10 mouse cellular contexts compared by ENCODE assay signal in genomic region chr10:76801841-76802499, GRCm38 (mm10).
DNase-seq lines count a peak whose midpoint lies in the region; ATAC-seq and TF ChIP-seq lines count a peak whose summit lies in the region.
"Had no signal": no experiment of that assay in that cellular context is flagged by ENCODE, and none has a peak within 500 bp of the region (broad histone marks: within the 10 kb centered on the region; RNA-seq: fewer than 3 reads in every experiment).

No protein-coding gene starts in this region.

- H3K27ac ChIP-seq in kidney, adult 2 months (ENCODE audit: insufficient read depth, low read depth, low read length), result no peak overlapping the region
- H3K27ac ChIP-seq: kidney, postnatal 0 days had no signal

- WGBS in kidney, adult 2 months, result 75% methylated on average over 6 of the region's 6 CpGs

- ATAC-seq in granulocyte monocyte progenitor cell, adult 5-6 weeks (replicated peaks; ENCODE audit: poor library complexity, severe bottlenecking), result no peak
- ATAC-seq: Patski had no signal

- no peak for TF ChIP-seq CTCF in kidney, adult 2 months (conservative IDR thresholded peaks at IDR 0.05; ENCODE audit: insufficient read depth, insufficient read length, low read depth, low read length)

- TF ChIP-seq POLR2A in kidney, adult 2 months (IDR thresholded peaks at IDR 0.05; ENCODE audit: low read depth, low read length), result no peak

- peaks cover 4% of the 10 kb centered on the region for H3K4me1 ChIP-seq in kidney, adult 2 months (ENCODE audit: control insufficient read depth, insufficient read depth, low read length)

- no peaks in the 10 kb centered on the region for H3K27me3 ChIP-seq in kidney, adult 2 months (replicated peaks; ENCODE audit: control insufficient read depth, insufficient read depth, low read length)
- H3K27me3 ChIP-seq: Patski had no signal

- DNase-seq in kidney, adult 2 months, result peak; percentile 55
- no peak for DNase-seq in kidney, postnatal 14 days
- DNase-seq in MN1 (ENCODE audit: low spot score), result peak; percentile 59
- DNase-seq in brain, adult 2 months (ENCODE audit: low read depth, low spot score), result peak; percentile 97
- peak; percentile 27 for DNase-seq in induced T-regulatory cell, adult 2 months (ENCODE audit: low read depth)
- no peak for DNase-seq in layer of hippocampus, postnatal 36 days
- no peak for DNase-seq in kidney, adult 18-20 months

- no peaks in the 10 kb centered on the region for H3K36me3 ChIP-seq in kidney, adult 2 months (ENCODE audit: control insufficient read depth, insufficient read depth, low read length)

- H3K4me3 ChIP-seq in kidney, adult 2 months (ENCODE audit: insufficient read depth, low read depth, low read length), result no peak overlapping the region

Comparison
In these comparisons a context has a peak if more than half of its experiments do, and no peak if none do; other contexts are left out.
1. DNase-seq: peak in kidney, adult 2 months (single experiment), MN1 (single experiment), brain, adult 2 months (single experiment) and induced T-regulatory cell, adult 2 months (single experiment); none in kidney, postnatal 14 days (single experiment), layer of hippocampus, postnatal 36 days (0 of 2) and kidney, adult 18-20 months (single experiment).